Mouse (Mus musculus) c-Kit-positive CD71-negative TER-119-negative erythroid progenitor cells, embryonic 14.5 days (primary cell): ENCODE measurements around the gene Aqp5.

Experiments used
- DNase-seq: peaks from one replicate; pipeline ENCODE4 v3.0.0-alpha.2; 2013; ENCODE audit warnings: low read depth

Aqp5 gene

DNA sequence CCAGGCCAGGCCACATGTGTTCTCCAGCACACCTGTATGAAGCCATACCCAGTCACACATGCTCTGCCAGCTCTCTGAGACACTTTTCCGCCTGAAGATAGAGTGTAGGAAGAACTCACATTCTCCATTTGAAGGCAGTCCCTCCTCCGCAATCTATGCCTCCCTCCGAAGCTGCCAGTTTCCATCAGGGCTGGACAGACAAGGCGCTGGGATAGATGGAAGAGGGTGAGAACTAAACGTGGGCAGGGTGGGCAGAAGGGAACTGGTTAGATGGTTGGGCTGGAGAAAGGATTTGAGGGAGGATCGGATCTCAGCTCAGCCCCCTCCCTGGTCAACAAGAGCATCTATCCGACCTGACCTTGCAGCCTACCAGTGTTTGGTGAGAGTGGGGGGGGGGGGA lies 6.3 kb downstream of the Aqp5 start:
- no peak for DNase-seq

- no peak for DNase-seq
These were observed 7.0 kb downstream of the Aqp5 start for GRCm38 (mm10) chr15:99597596-99597995.

GRCm38 (mm10) chr15:99599245-99600070 lies 8.9 kb downstream of the Aqp5 start:
- DNase-seq = no peak

- no peak for DNase-seq
These were observed 10.6 kb downstream of the Aqp5 start, which contains the start of gene Aqp6 for GRCm38 (mm10) chr15:99600986-99601822. Gene Aqp6 (plus strand): TSS chr15:99601400.

GRCm38 (mm10) chr15:99601823-99602120 lies 11.2 kb downstream of the Aqp5 start:
- no peak for DNase-seq

DNA sequence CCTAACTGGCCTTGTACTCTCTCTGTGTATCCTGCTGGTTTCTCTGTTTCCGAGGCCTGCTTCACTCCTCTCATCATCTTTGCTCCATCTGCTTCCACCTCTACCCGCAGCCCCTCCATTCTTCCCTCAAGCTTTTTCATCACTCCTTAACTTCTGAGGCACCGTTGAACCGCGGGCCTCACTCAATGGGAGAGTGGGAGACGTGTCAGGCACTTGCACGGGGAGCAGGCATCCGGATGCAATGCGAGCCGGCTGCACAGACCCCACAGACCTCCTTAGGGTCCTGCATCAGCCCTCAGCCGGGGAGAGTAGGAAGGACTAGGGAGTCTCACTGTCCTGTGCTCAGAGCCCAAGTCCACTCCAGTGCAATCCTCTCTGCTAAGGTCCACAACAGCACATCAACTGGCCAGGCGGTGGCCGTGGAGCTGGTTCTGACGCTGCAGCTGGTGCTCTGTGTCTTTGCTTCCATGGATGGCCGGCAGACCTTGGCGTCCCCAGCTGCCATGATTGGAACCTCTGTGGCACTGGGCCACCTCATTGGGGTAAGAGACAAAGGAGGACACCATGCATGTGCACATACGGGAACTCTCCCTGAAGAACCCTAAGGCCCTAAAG lies 11.7 kb downstream of the Aqp5 start:
- no peak for DNase-seq

GRCm38 (mm10) chr15:99603216-99603615 lies 12.6 kb downstream of the Aqp5 start:
- DNase-seq = no peak

- no peak for DNase-seq
These were observed 15.0 kb downstream of the Aqp5 start for GRCm38 (mm10) chr15:99605595-99605994.

- DNase-seq = no peak
These were observed 15.9 kb downstream of the Aqp5 start for GRCm38 (mm10) chr15:99606515-99606914.

- DNase-seq = no peak
These were observed 17.0 kb downstream of the Aqp5 start for GRCm38 (mm10) chr15:99607388-99608113.

GRCm38 (mm10) chr15:99608382-99609125 lies 18.0 kb downstream of the Aqp5 start:
- no peak for DNase-seq

GRCm38 (mm10) chr15:99611563-99611962 lies 21.0 kb downstream of the Aqp5 start:
- no peak for DNase-seq

- no peak for DNase-seq
These were observed 23.7 kb downstream of the Aqp5 start for GRCm38 (mm10) chr15:99614273-99614672.

DNA sequence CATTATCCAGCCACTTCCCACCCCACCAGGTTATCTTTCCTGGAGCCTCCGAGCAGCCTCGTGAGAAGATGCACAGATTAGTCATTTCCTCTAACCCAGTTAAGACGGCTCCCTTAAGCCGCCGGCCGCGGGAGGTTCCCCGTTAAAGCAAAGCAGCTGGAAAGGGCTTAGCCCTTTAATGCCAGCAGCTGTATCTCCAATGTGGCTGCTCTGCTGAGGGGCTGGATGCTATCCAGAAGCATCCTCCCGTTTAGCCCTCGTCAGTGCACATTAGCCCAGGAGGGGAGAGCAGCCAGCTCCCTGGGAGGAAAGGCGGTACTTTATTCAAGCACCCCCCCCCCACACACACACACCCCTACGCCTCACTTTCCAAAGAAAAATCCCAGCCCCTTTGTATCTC lies 24.2 kb downstream of the Aqp5 start:
- DNase-seq = no peak

DNA sequence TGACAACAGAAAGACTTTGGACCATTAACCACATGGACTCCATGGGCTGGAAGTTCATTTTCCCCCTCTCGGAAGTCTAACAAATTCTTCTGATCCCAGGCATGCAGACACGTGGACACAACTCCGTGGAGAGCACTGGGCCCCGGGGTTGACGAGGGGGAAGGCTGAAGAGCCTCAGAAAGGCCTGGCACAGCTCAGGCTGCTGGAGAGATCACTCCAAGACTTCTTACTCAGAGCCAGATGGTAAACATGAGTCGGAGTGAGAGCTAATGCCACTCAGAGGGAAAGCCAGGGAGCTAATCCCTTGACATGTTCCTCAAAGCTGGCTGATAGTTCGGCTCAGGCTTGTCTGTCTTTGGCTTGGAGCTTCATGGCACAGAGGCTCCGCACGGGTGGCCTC lies 24.7 kb downstream of the Aqp5 start:
- DNase-seq = no peak

- DNase-seq = no peak
These were observed 28.0 kb downstream of the Aqp5 start for GRCm38 (mm10) chr15:99618595-99618994.

DNA sequence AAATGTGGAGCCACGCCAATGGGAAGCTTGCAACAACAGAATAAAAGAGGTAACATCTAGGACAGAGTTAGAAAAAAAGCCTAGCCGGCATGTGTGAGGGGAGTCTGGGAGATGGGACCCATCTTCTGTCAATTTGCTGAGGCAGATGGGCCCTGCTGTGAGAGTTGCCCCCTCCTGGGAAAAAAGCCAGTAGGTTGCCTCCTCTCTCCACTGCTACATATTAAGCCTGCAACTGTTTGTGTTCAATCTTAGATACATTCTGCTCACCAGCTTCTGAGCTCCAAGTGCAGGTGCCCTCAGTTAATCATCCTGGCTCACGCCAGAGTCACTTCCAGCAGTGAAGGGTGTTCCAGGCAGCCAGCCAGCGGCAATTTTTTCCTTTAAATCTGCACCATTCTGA lies 29.2 kb downstream of the Aqp5 start:
- no peak for DNase-seq

DNA sequence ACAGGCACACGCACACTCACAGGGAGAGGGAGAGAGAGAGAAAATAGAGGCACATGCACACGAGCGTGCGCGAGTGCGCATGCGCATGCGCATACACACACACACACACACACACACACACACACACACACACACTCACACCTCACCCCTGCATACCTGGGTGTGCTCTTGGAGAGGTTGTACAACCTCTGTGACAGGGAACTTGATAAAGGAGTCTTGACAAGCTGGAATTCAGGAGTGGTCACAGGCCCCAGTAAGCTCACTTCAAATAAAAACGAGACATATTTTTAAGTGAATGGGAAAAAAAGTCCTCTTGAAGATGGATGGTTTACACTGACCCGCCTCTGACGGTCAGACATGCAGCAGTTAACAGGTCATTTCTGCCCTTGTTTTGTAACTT lies 31.5 kb downstream of the Aqp5 start:
- DNase-seq = no peak

DNA sequence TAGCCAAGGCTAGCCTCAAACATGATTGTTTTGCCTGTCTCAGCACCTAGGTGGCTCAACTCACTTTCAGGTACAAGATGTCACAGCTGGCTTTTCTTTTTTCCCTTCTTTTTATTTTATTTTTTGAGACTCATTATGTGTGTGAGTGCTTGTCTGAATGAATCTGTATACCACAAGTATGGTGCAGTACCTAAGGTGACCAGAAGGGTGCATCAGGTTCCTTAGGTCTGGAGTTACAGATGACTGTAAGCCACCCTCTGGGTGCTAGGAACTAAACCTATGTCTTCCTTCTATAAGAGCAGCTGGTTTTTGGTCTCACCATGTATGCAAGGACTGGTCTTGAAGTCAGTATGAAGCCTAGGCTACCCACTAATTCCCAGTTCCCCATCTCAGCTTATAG lies 41.0 kb downstream of the Aqp5 start:
- no peak for DNase-seq

DNA sequence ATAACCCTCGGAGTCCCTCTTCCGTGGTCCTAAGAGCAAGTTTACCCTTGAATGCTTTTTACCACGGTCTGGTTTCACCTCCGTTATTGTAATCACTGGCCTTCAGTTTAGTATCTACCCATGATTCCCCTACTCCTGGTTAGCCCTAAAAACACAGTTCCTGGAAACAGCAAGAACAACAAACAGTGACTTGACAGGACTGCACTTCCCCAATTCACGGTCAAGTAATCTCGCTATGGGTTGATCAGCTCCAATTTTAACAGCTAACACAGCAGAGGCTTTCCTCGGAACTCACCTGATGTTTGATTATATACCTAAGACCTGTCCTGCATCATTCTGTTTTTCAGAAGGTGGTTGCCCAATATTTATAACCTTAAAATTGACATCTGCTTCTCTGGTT lies 44.1 kb downstream of the Aqp5 start:
- DNase-seq = no peak

DNA sequence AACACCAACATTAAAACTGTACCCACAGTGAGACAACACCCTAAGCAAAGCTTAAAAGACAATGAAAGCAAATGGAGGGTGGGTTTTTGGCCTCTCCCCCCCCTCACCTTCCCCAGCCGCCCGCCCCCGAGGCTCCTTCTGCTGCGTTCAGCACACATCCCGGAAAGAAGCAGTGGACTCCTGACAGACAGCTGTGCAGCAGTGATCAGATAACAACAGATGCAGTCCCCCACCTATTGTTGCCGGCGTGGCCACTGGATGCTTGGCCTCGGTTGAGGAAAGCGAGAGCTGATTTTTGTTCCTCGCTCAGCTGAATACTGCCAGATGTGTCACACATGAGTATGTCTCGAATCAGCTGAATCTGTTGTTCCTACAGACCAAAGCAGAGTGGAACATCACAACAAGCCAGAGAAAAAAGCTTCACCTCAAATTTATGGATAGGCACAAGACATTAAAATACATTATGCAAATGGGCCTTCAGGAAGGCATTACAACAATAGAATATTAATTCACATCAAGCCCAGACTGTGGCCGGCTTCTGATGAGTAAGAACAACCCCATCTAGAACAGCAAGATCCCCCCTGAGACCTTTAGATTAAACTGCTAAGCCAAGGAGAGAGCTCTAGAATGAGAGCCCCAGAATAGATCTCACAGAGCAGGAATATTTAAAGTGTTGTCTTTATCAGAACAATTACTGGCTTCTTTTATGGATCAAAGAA lies 47.0 kb downstream of the Aqp5 start:
- no peak for DNase-seq
